Mouse (Mus musculus) CH12.LX (cell line): ENCODE results near the gene Tmem151b. TPM values are rescaled to one million over a fixed set of nuclear protein-coding genes. Genes with fewer than 3 reads are reported as not detected.

Experiments used
- DNase-seq: peaks from one replicate; pipeline ENCODE4 v3.0.0-alpha.2; 2013; ENCODE audit errors: extremely low read depth
- H3K27ac ChIP-seq: 2 replicates; pipeline ENCODE4 v1.5.1; 2012; ENCODE audit warnings: low read depth, mild to moderate bottlenecking, control low read depth, moderate library complexity; ENCODE audit not compliant: insufficient read depth
- H3K27me3 ChIP-seq: replicated peaks from 2 replicates; pipeline ENCODE3; 2012; ENCODE audit warnings: inconsistent platforms
- H3K36me3 ChIP-seq, 2 experiments: replicated peaks in 1 of 2; 2 replicates each; pipeline versions ENCODE3 to v1.6.1; 2012; ENCODE audit warnings: inconsistent platforms in 1 of 2, low read length in 1 of 2, mild to moderate bottlenecking in 1 of 2, mixed read lengths in 1 of 2, moderate library complexity in 1 of 2; ENCODE audit not compliant: control insufficient read depth in 1 of 2, insufficient read depth in 1 of 2
- H3K4me1 ChIP-seq, 2 experiments: 2 replicates each; pipeline ENCODE4 v1.6.1; 2012; ENCODE audit warnings: inconsistent platforms in 1 of 2, moderate library complexity in 1 of 2; ENCODE audit not compliant: insufficient read depth in 2 of 2, control insufficient read depth in 1 of 2
- H3K4me2 ChIP-seq: 2 replicates; pipeline ENCODE4 v1.6.1; 2012; ENCODE audit warnings: low read depth, mild to moderate bottlenecking, control low read depth; ENCODE audit not compliant: poor library complexity, insufficient read depth, severe bottlenecking
- H3K4me3 ChIP-seq, 3 experiments: fragments of 150-350 bp in 1 of 3; sonication (generic) in 1 of 3; replicated peaks in 1 of 3; 2 replicates each; pipeline versions ENCODE3 to v1.5.1; 2011 to 2012; ENCODE audit warnings: low read depth in 2 of 3, low read length in 2 of 3, mild to moderate bottlenecking in 2 of 3, moderate library complexity in 2 of 3, control low read depth in 1 of 3, improper control_type of control experiment in 1 of 3, inconsistent platforms in 1 of 3, mixed read lengths in 1 of 3; ENCODE audit not compliant: poor library complexity in 1 of 3
- H3K79me2 ChIP-seq: replicated peaks from 2 replicates; pipeline ENCODE4 v1.6.1; 2012; ENCODE audit warnings: mild to moderate bottlenecking, moderate library complexity; ENCODE audit not compliant: control insufficient read depth, poor library complexity, insufficient read depth, severe bottlenecking; ENCODE audit errors: extremely low read depth
- H3K9ac ChIP-seq: 2 replicates; pipeline ENCODE4 v1.6.1; 2012; ENCODE audit warnings: low read depth, mild to moderate bottlenecking, control low read depth, moderate library complexity; ENCODE audit not compliant: insufficient read depth
- H3K9me3 ChIP-seq: replicated peaks from 2 replicates; pipeline ENCODE3; 2012; ENCODE audit warnings: low read length, inconsistent platforms, mixed read lengths
- BHLHE40 ChIP-seq: IDR thresholded peaks from 2 replicates; pipeline ENCODE4 v1.6.1; 2011; ENCODE audit warnings: mild to moderate bottlenecking, low read depth, low read length, improper control_type of control experiment
- CTCF ChIP-seq, 2 experiments: IDR thresholded peaks in 1 of 2; conservative IDR thresholded peaks in 1 of 2; 2 replicates each; pipeline ENCODE4 v1.5.1; 2011 to 2012; ENCODE audit warnings: low read depth in 2 of 2, low read length in 2 of 2, improper control_type of control experiment in 1 of 2, inconsistent platforms in 1 of 2, mild to moderate bottlenecking in 1 of 2, moderate library complexity in 1 of 2
- GABPA ChIP-seq: IDR thresholded peaks from 2 replicates; pipeline ENCODE4 v1.6.1; 2012; ENCODE audit warnings: low read depth, low read length, improper control_type of control experiment, inconsistent platforms; ENCODE audit not compliant: insufficient replicate concordance
- IRF4 ChIP-seq: IDR thresholded peaks from 2 replicates; pipeline ENCODE4 v1.6.1; 2014; ENCODE audit warnings: low read depth, mild to moderate bottlenecking, inconsistent platforms, low read length, improper control_type of control experiment
- MEF2A ChIP-seq: IDR thresholded peaks from 2 replicates; pipeline ENCODE4 v1.6.1; 2014; ENCODE audit warnings: low read depth, mild to moderate bottlenecking, inconsistent platforms, low read length, improper control_type of control experiment, borderline replicate concordance
- POLR2A ChIP-seq: IDR thresholded peaks from 2 replicates; pipeline ENCODE4 v1.6.1; 2011; ENCODE audit warnings: low read depth, mild to moderate bottlenecking, improper control_type of control experiment, low read length
- RCOR1 ChIP-seq: conservative IDR thresholded peaks from 2 replicates; pipeline ENCODE4 v1.6.1; 2012; ENCODE audit warnings: low read depth, mild to moderate bottlenecking, inconsistent platforms, low read length, improper control_type of control experiment
- SMC3 ChIP-seq: IDR thresholded peaks from 2 replicates; pipeline ENCODE4 v1.6.1; 2011; ENCODE audit warnings: low read depth, low read length, improper control_type of control experiment
- dilution Hi-C: fragments of 300-500 bp; cut with MboI; formaldehyde crosslinking; loops from 2 replicates; pipeline ENCODE4 v1.14.3; 2020; ENCODE audit warnings: low sequenced_read_pairs; ENCODE audit not compliant: extremely low pct_unique_long_range_greater_than_20kb, extremely low pct_ligation_motif_present
- in situ Hi-C: fragments of 300-500 bp; cut with MboI; formaldehyde crosslinking; loops from 3 replicates; pipeline ENCODE4 v1.14.3; 2019; ENCODE audit warnings: low sequenced_read_pairs, low pct_ligation_motif_present, low pct_unique_long_range_greater_than_20kb, mixed read lengths
- polyA plus RNA-seq: library from polyadenylated mRNA; unstranded; fragments of >175 nt; gene quantifications from 2 replicates; pipeline ENCODE4 v1.2.1, GENCODE M21; 2012; ENCODE audit warnings: low read depth; ENCODE audit not compliant: insufficient read length
- total RNA-seq, 2 experiments: library from RNA; depleted of rRNA; stranded (reverse); fragments of 300-350 nt in 1 of 2; fragments of >200 nt in 1 of 2; gene quantifications; 2 replicates each; pipeline ENCODE4 v1.2.3; 2012 to 2014

Gene Tmem151b
- total and polyA plus RNA-seq, 3 experiments: 0.12 to 0.53 (median 0.42) TPM

DNA sequence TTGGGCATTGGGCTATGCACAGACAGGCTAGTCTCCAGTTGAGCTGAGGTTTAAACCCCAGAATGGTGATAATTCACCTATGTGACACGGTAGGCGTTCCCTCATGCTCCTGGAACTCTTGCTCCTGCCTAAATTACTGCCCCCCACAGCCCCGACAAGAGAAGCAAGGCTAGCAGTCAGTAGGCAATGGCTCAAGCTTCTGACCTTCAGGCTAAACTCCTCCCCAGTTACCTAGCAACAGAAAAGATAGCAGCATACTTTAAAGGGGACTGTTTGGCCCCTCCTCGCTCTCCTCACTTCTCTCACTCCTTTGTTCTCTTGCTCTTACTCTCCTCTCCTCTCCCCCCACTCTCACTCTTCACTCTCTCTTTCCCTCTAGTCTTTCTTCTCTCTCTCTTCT lies 48.5 kb downstream of the Tmem151b start:
- no peak overlapping the region for H3K4me2 ChIP-seq
- no peaks in the 10 kb centered on the region for H3K36me3 ChIP-seq
- H3K9me3 ChIP-seq: no peaks in the 10 kb centered on the region
- peaks cover 12 to 39% of the 10 kb centered on the region in 2 experiments for H3K4me1 ChIP-seq
- no peaks in the 10 kb centered on the region for H3K79me2 ChIP-seq
- H3K27me3 ChIP-seq: no peaks in the 10 kb centered on the region
- no peak overlapping the region for H3K27ac ChIP-seq
- in situ Hi-C loops: no loop called here
- DNase-seq: no peak
- no peak for TF ChIP-seq SMC3
- TF ChIP-seq POLR2A: no peak
- H3K9ac ChIP-seq: no peak overlapping the region
- dilution Hi-C loops: no loop called here
- H3K4me3 ChIP-seq: no peak overlapping the region

DNA sequence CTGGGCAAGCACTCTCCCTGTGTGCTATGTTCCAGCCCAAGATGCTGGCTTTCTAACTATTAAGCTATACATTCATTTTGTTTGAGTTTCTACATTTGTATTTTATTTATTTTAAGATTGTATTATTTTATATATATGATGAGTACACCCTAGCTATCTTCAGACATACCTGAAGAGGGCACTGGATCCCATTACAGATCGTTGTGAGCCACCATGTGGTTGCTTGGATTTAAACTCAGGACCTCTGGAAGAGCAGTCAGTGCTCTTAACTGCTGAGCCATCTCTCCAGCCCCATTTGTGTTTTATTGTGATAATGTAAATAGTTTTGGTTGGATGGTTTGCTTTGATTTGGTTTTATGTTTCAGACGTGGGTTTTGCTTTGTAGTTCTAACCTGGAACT lies 50.0 kb downstream of the Tmem151b start:
- DNase-seq: no peak
- H3K27ac ChIP-seq: no peak overlapping the region
- no peaks in the 10 kb centered on the region for H3K79me2 ChIP-seq
- dilution Hi-C loops (no loop called here), in situ Hi-C loops (loop anchor here (25.0 kb wide), 1 partner anchor 163 kb away; the partner anchor contains the start of gene Capn11)
- H3K9me3 ChIP-seq: no peaks in the 10 kb centered on the region
- no peak overlapping the region for H3K9ac ChIP-seq
- H3K4me2 ChIP-seq: no peak overlapping the region
- no peak for TF ChIP-seq GABPA
- TF ChIP-seq SMC3: peak; percentile 12; the same call in 1 of the 2 replicates
- no peak for TF ChIP-seq POLR2A
- TF ChIP-seq RCOR1: no peak
- TF ChIP-seq CTCF (conservative IDR thresholded peaks at IDR 0.05 in 1 of 2, IDR thresholded peaks at IDR 0.05 in 1 of 2; ENCODE audit: low read depth in 2 of 2, low read length in 2 of 2): peak in 1 of 2 experiments; percentile 61; a peak in 2 of 4 replicates
- no peak for TF ChIP-seq IRF4
- no peaks in the 10 kb centered on the region for H3K36me3 ChIP-seq
- H3K4me3 ChIP-seq: no peak overlapping the region
- peaks cover 12 to 36% of the 10 kb centered on the region in 2 experiments for H3K4me1 ChIP-seq
- H3K27me3 ChIP-seq: no peaks in the 10 kb centered on the region

DNA sequence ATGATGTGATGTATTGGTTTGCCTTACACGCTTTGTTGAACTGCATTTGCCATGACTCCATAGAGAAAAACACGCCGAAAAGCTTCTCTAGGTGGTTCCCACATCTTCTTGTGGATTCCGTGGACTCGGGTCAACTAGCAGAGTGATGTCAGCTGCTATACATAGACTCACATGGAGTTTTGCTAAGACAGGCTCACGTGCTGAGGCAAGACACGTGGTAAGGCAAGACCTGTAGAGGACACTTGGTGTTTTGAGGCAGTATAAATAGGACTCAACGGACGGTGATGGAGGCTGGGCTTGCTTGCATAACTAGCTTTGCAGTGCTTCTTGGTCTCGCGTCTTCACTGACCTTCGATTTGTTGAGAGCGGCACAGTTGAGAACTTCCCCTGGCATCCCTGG lies 51.1 kb downstream of the Tmem151b start:
- TF ChIP-seq MEF2A (0 out of 2 replicates have a peak, but pooled peaks have one; percentile 19), BHLHE40 (peak; percentile 69), SMC3 (no peak)
- H3K27me3 ChIP-seq: peaks cover under 1% of the 10 kb centered on the region
- dilution Hi-C loops (no loop called here), in situ Hi-C loops (loop anchor here (25.0 kb wide), 1 partner anchor 164 kb away; the partner anchor contains the start of gene Capn11)
- no peaks in the 10 kb centered on the region for H3K9me3 ChIP-seq
- no peak overlapping the region for H3K27ac ChIP-seq
- no peak overlapping the region for H3K4me2 ChIP-seq
- H3K36me3 ChIP-seq: no peaks in the 10 kb centered on the region
- H3K4me1 ChIP-seq: peaks cover 12 to 26% of the 10 kb centered on the region in 2 experiments
- DNase-seq: no peak
- no peaks in the 10 kb centered on the region for H3K79me2 ChIP-seq
- no peak overlapping the region for H3K9ac ChIP-seq
- no peak overlapping the region for H3K4me3 ChIP-seq
